In the genomic region with DNA sequence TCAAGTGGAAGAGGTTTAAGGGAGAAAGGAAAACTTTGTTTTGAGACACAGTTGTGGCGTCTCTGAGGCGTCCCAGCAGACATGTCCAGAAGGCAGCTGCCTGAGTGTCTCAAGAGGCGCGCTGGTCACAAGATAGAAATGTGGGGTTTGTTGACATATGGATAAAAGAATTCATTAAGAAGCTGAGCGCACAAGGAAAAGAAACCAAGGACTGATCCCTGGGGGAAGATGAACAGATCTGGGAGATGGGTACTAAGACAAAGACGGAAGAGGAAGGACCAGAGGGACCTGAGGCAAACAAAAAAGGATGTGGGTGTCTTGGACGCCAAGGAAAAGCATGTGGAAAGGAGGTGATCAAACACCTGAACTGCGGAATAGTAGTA, we compare ENCODE assay signal across 8 mouse cellular contexts.
DNase-seq lines count a peak whose midpoint lies in the region; ATAC-seq and TF ChIP-seq lines count a peak whose summit lies in the region.
"Had no signal": no experiment of that assay in that cellular context is flagged by ENCODE, and none has a peak within 500 bp of the region (broad histone marks: within the 10 kb centered on the region; RNA-seq: fewer than 3 reads in every experiment).

No protein-coding gene starts in this region.

- intact Hi-C loops in left cerebral cortex, postnatal 4 days (cut with DNase I), result loop anchor here (10.0 kb wide), 1 partner anchor 271 kb away; no protein-coding TSS in a partner anchor

- no peak for ATAC-seq in heart, embryonic 15.5 days (replicated peaks; ENCODE audit: insufficient number of reproducible peaks, insufficient read depth, low FRiP score, low read depth)
- no peak for ATAC-seq in liver, embryonic 12.5 days
- ATAC-seq in neural tube, embryonic 12.5 days (ENCODE audit: low FRiP score, low read depth), result peak; percentile 24; the same call in 1 of the 2 replicates

- no peak overlapping the region for H3K9ac ChIP-seq in heart, embryonic 15.5 days
- no peak overlapping the region for H3K9ac ChIP-seq in liver, embryonic 12.5 days
- H3K9ac ChIP-seq in neural tube, embryonic 12.5 days, result no peak overlapping the region

- no peak overlapping the region for H3K4me3 ChIP-seq in kidney, adult 2 months (ENCODE audit: insufficient read depth, low read depth, low read length)
- H3K4me3 ChIP-seq in heart, embryonic 15.5 days, result peak overlapping the region; percentile 36
- no peak overlapping the region for H3K4me3 ChIP-seq in liver, embryonic 12.5 days
- H3K4me3 ChIP-seq in neural tube, embryonic 12.5 days, result no peak overlapping the region

- peak; percentile 25 for DNase-seq in kidney, postnatal 10 days
- no peak for DNase-seq in kidney, adult 2 months
- DNase-seq in left cerebral cortex, postnatal 4 days, result no peak
- no peak for DNase-seq in layer of hippocampus, postnatal 14 days (ENCODE audit: low spot score in 2 of 2)

- H3K36me3 ChIP-seq in kidney, adult 2 months (ENCODE audit: control insufficient read depth, insufficient read depth, low read length), result no peaks in the 10 kb centered on the region
- no peaks in the 10 kb centered on the region for H3K36me3 ChIP-seq in heart, embryonic 15.5 days
- no peaks in the 10 kb centered on the region for H3K36me3 ChIP-seq in liver, embryonic 12.5 days
- no peaks in the 10 kb centered on the region for H3K36me3 ChIP-seq in neural tube, embryonic 12.5 days

- H3K9me3 ChIP-seq in heart, embryonic 15.5 days (replicated peaks), result no peaks in the 10 kb centered on the region
- no peaks in the 10 kb centered on the region for H3K9me3 ChIP-seq in liver, embryonic 12.5 days (replicated peaks)
- H3K9me3 ChIP-seq in neural tube, embryonic 12.5 days, result no peaks in the 10 kb centered on the region

- peaks cover 4% of the 10 kb centered on the region; the same call in 1 of the 2 replicates for H3K4me1 ChIP-seq in kidney, adult 2 months (ENCODE audit: control insufficient read depth, insufficient read depth, low read length)
- H3K4me1 ChIP-seq in heart, embryonic 15.5 days (replicated peaks), result peaks cover 10% of the 10 kb centered on the region
- H3K4me1 ChIP-seq in liver, embryonic 12.5 days, result no peaks in the 10 kb centered on the region; the same call in 1 of the 2 replicates
- H3K4me1 ChIP-seq in neural tube, embryonic 12.5 days, result peaks cover 9% of the 10 kb centered on the region; the same call in 1 of the 2 replicates

- no peak for TF ChIP-seq CTCF in kidney, adult 2 months (conservative IDR thresholded peaks at IDR 0.05; ENCODE audit: insufficient read depth, insufficient read length, low read depth, low read length)

- WGBS in kidney, adult 2 months, result 63% methylated on average over 8 of the region's 8 CpGs
- 28% methylated on average over 8 of the region's 8 CpGs for WGBS in heart, embryonic 15.5 days
- WGBS in liver, embryonic 12.5 days (ENCODE audit: insufficient replicate concordance), result 43% methylated on average over 8 of the region's 8 CpGs
- WGBS in neural tube, embryonic 12.5 days, result 68% methylated on average over 8 of the region's 8 CpGs

- H3K27ac ChIP-seq in kidney, adult 2 months (ENCODE audit: insufficient read depth, low read depth, low read length), result no peak overlapping the region
- H3K27ac ChIP-seq in heart, embryonic 15.5 days, result no peak overlapping the region
- no peak overlapping the region for H3K27ac ChIP-seq in liver, embryonic 12.5 days
- H3K27ac ChIP-seq in neural tube, embryonic 12.5 days, result no peak overlapping the region

- H3K27me3 ChIP-seq in kidney, adult 2 months (replicated peaks; ENCODE audit: control insufficient read depth, insufficient read depth, low read length), result no peaks in the 10 kb centered on the region
- 0 out of 2 replicates have a peak, but pooled peaks cover 2% of the 10 kb centered on the region for H3K27me3 ChIP-seq in heart, embryonic 15.5 days
- peaks cover 13% of the 10 kb centered on the region for H3K27me3 ChIP-seq in liver, embryonic 12.5 days (replicated peaks)
- no peaks in the 10 kb centered on the region for H3K27me3 ChIP-seq in neural tube, embryonic 12.5 days (replicated peaks)
- H3K27me3 ChIP-seq: Patski had no signal

- TF ChIP-seq POLR2A in kidney, adult 2 months (IDR thresholded peaks at IDR 0.05; ENCODE audit: low read depth, low read length), result no peak

- peak overlapping the region; percentile 63 for H3K4me2 ChIP-seq in heart, embryonic 15.5 days
- peak overlapping the region; percentile 57; the same call in 1 of the 2 replicates for H3K4me2 ChIP-seq in liver, embryonic 12.5 days
- H3K4me2 ChIP-seq in neural tube, embryonic 12.5 days (replicated peaks), result no peak overlapping the region
